Mouse (Mus musculus): Measurements from ENCODE around the gene Sfrp2. TPM values are rescaled to one million over a fixed set of nuclear protein-coding genes. Genes with fewer than 3 reads are reported as not detected.

Sfrp2 gene
- polyA plus RNA-seq, 1 experiment, result 0.23 TPM

- 91% methylated on average over 4 of the region's 4 CpGs for WGBS
- H3K27me3 ChIP-seq (ENCODE audit: control insufficient read depth, insufficient read depth, low read length), result no peaks in the 10 kb centered on the region
Observed at GRCm38 (mm10) chr3:83801649-83802155, 35.6 kb downstream of the Sfrp2 start.

GRCm38 (mm10) chr3:83808483-83808882 lies 42.4 kb downstream of the Sfrp2 start:
- Histone ChIP-seq H3K36me3 (ENCODE audit: control insufficient read depth, insufficient read depth, low read length) (no peaks in the 10 kb centered on the region), H3K4me3 (ENCODE audit: low read depth, low read length) (no peak overlapping the region), H3K27ac (ENCODE audit: insufficient read depth, low read depth, low read length) (no peak overlapping the region), H3K27me3 (ENCODE audit: control insufficient read depth, insufficient read depth, low read length) (no peaks in the 10 kb centered on the region), H3K4me1 (ENCODE audit: control insufficient read depth, insufficient read depth, insufficient read length, low read length) (no peaks in the 10 kb centered on the region)
- TF ChIP-seq CTCF (IDR thresholded peaks at IDR 0.05; ENCODE audit: extremely low read depth, insufficient read length, insufficient replicate concordance, low read depth, low read length), result no peak
- 92% methylated on average over 12 of the region's 12 CpGs for WGBS

More at GRCm38 (mm10) chr3:83801649-83802155, 35.6 kb downstream of the Sfrp2 start:
- TF ChIP-seq POLR2A (IDR thresholded peaks at IDR 0.05; ENCODE audit: low read depth, low read length) (no peak), CTCF (IDR thresholded peaks at IDR 0.05; ENCODE audit: extremely low read depth, insufficient read length, insufficient replicate concordance, low read depth, low read length) (peak; percentile 35; the same call in 1 of the 2 replicates)
- Histone ChIP-seq H3K4me1 (ENCODE audit: control insufficient read depth, insufficient read depth, insufficient read length, low read length) (peaks cover 7% of the 10 kb centered on the region; the same call in 1 of the 2 replicates), H3K27ac (ENCODE audit: insufficient read depth, low read depth, low read length) (no peak overlapping the region), H3K36me3 (ENCODE audit: control insufficient read depth, insufficient read depth, low read length) (no peaks in the 10 kb centered on the region), H3K4me3 (ENCODE audit: low read depth, low read length) (no peak overlapping the region)

GRCm38 (mm10) chr3:83811987-83812386 lies 45.9 kb downstream of the Sfrp2 start:
- no peaks in the 10 kb centered on the region for H3K36me3 ChIP-seq (ENCODE audit: control insufficient read depth, insufficient read depth, low read length)
- TF ChIP-seq CTCF (IDR thresholded peaks at IDR 0.05; ENCODE audit: extremely low read depth, insufficient read length, insufficient replicate concordance, low read depth, low read length) (no peak), POLR2A (IDR thresholded peaks at IDR 0.05; ENCODE audit: low read depth, low read length) (no peak)
- no peak overlapping the region for H3K4me3 ChIP-seq (ENCODE audit: low read depth, low read length)
- 49% methylated on average over 7 of the region's 7 CpGs for WGBS
- H3K4me1 ChIP-seq (ENCODE audit: control insufficient read depth, insufficient read depth, insufficient read length, low read length), result no peaks in the 10 kb centered on the region
- H3K27me3 ChIP-seq (ENCODE audit: control insufficient read depth, insufficient read depth, low read length), result no peaks in the 10 kb centered on the region
- no peak overlapping the region for H3K27ac ChIP-seq (ENCODE audit: insufficient read depth, low read depth, low read length)

- no peak for TF ChIP-seq CTCF (IDR thresholded peaks at IDR 0.05; ENCODE audit: extremely low read depth, insufficient read length, insufficient replicate concordance, low read depth, low read length)
- Histone ChIP-seq H3K4me3 (ENCODE audit: low read depth, low read length) (no peak overlapping the region), H3K27ac (ENCODE audit: insufficient read depth, low read depth, low read length) (no peak overlapping the region), H3K36me3 (ENCODE audit: control insufficient read depth, insufficient read depth, low read length) (no peaks in the 10 kb centered on the region), H3K27me3 (ENCODE audit: control insufficient read depth, insufficient read depth, low read length) (no peaks in the 10 kb centered on the region), H3K4me1 (ENCODE audit: control insufficient read depth, insufficient read depth, insufficient read length, low read length) (no peaks in the 10 kb centered on the region)
Observed at GRCm38 (mm10) chr3:83812863-83813262, 46.7 kb downstream of the Sfrp2 start.

- H3K4me1 ChIP-seq (ENCODE audit: control insufficient read depth, insufficient read depth, insufficient read length, low read length), result no peaks in the 10 kb centered on the region
- TF ChIP-seq CTCF (IDR thresholded peaks at IDR 0.05; ENCODE audit: extremely low read depth, insufficient read length, insufficient replicate concordance, low read depth, low read length) (no peak), POLR2A (IDR thresholded peaks at IDR 0.05; ENCODE audit: low read depth, low read length) (no peak)
- WGBS, result 92% methylated on average over 4 of the region's 4 CpGs
Observed at GRCm38 (mm10) chr3:83816372-83816925, 50.3 kb downstream of the Sfrp2 start.

GRCm38 (mm10) chr3:83823774-83824173 lies 57.7 kb downstream of the Sfrp2 start:
- WGBS, result 98% methylated on average over 4 of the region's 4 CpGs
- Histone ChIP-seq H3K4me3 (ENCODE audit: low read depth, low read length) (no peak overlapping the region), H3K27me3 (ENCODE audit: control insufficient read depth, insufficient read depth, low read length) (no peaks in the 10 kb centered on the region), H3K36me3 (ENCODE audit: control insufficient read depth, insufficient read depth, low read length) (no peaks in the 10 kb centered on the region), H3K27ac (ENCODE audit: insufficient read depth, low read depth, low read length) (no peak overlapping the region), H3K4me1 (ENCODE audit: control insufficient read depth, insufficient read depth, insufficient read length, low read length) (no peaks in the 10 kb centered on the region)
- TF ChIP-seq POLR2A (IDR thresholded peaks at IDR 0.05; ENCODE audit: low read depth, low read length) (no peak), CTCF (IDR thresholded peaks at IDR 0.05; ENCODE audit: extremely low read depth, insufficient read length, insufficient replicate concordance, low read depth, low read length) (no peak)

More at GRCm38 (mm10) chr3:83816372-83816925, 50.3 kb downstream of the Sfrp2 start:
- Histone ChIP-seq H3K27ac (ENCODE audit: insufficient read depth, low read depth, low read length) (no peak overlapping the region), H3K4me3 (ENCODE audit: low read depth, low read length) (no peak overlapping the region), H3K36me3 (ENCODE audit: control insufficient read depth, insufficient read depth, low read length) (no peaks in the 10 kb centered on the region), H3K27me3 (ENCODE audit: control insufficient read depth, insufficient read depth, low read length) (no peaks in the 10 kb centered on the region)

Other genes starting within 250 kb of the Sfrp2 start
- 0.84 and 1.1 TPM in 2 replicates for gene Tlr2, start 75.4 kb downstream of the Sfrp2 start, polyA plus RNA-seq (2012; rRNA removed)